Mouse (Mus musculus) intestine, embryonic 15.5 days (tissue): Measurements from ENCODE around the gene Htatip2. TPM values are rescaled to one million over a fixed set of nuclear protein-coding genes. Genes with fewer than 3 reads are reported as not detected.

ENCODE experiments used
- ATAC-seq: fragments of 200-750 bp; cut with Nextera tagmentation; 2 replicates; pipeline ENCODE4 v1.8.0; 2017; ENCODE audit warnings: moderate TSS enrichment, moderate library complexity
- H3K27ac ChIP-seq: fragments of 300-500 bp; sonication (generic); 2 replicates; pipeline ENCODE4 v1.5.1; 2015; ENCODE audit warnings: mild to moderate bottlenecking, inconsistent platforms
- H3K27me3 ChIP-seq: fragments of 300-500 bp; sonication (generic); replicated peaks from 2 replicates; pipeline ENCODE4 v1.6.1; 2015; ENCODE audit warnings: inconsistent platforms
- H3K36me3 ChIP-seq: fragments of 300-500 bp; sonication (generic); 2 replicates; pipeline ENCODE4 v1.6.1; 2015; ENCODE audit warnings: inconsistent platforms
- H3K4me1 ChIP-seq: fragments of 300-500 bp; sonication (generic); replicated peaks from 2 replicates; pipeline ENCODE4 v1.6.1; 2015; ENCODE audit warnings: inconsistent platforms
- H3K4me2 ChIP-seq: fragments of 300-500 bp; sonication (generic); replicated peaks from 2 replicates; pipeline ENCODE4 v1.6.1; 2015; ENCODE audit warnings: mild to moderate bottlenecking, inconsistent platforms
- H3K4me3 ChIP-seq: fragments of 300-500 bp; sonication (generic); replicated peaks from 2 replicates; pipeline ENCODE4 v1.5.1; 2015; ENCODE audit warnings: inconsistent platforms
- H3K9ac ChIP-seq: fragments of 300-500 bp; sonication (generic); 2 replicates; pipeline ENCODE4 v1.6.1; 2015; ENCODE audit warnings: inconsistent platforms
- H3K9me3 ChIP-seq: fragments of 300-500 bp; sonication (generic); 2 replicates; pipeline ENCODE4 v1.6.1; 2016; ENCODE audit warnings: inconsistent platforms
- WGBS: fragments of 180-500 bp; shearing (Covaris S2); methylation state at CpG from one replicate; pipeline ENCODE4 v1.1.7; 2015; 5-methylcytosine and 5-hydroxymethylcytosine counted together
- polyA plus RNA-seq: library from polyadenylated mRNA; unstranded; fragments of >200 nt; fragmentation: Nextera tagmentation; extraction: Ambion mirVana; gene quantifications from 2 replicates; pipeline ENCODE4 v1.2.1, GENCODE M21; 2015

The Htatip2 gene
- polyA plus RNA-seq, 1 experiment from 2014 or later: 21.8 TPM

DNA sequence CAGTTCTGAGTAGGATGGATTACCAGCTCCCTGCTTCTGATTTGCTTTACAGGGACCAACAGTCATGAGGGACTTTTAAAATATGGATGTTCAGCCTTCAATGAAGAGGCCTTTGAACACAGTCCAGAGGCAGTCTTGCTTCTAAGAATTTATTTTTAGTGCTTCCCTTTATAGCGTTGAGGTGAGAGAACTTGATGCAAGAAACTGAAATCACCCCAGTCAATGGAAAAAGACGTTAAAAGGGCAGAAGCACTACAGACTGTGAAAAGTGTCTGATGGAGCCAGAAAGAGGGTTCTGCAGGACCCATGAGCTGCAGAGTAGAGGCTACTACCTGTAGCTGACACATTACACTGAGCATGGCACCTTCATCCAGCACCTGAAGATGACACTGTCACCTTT lies 63.1 kb downstream of the Htatip2 start:
- Histone ChIP-seq H3K4me1 (no peaks in the 10 kb centered on the region), H3K27me3 (no peaks in the 10 kb centered on the region), H3K36me3 (no peaks in the 10 kb centered on the region), H3K4me3 (no peak overlapping the region), H3K9ac (no peak overlapping the region), H3K27ac (no peak overlapping the region), H3K9me3 (no peaks in the 10 kb centered on the region), H3K4me2 (no peak overlapping the region)
- no peak for ATAC-seq
- WGBS: 77% methylated on average over 2 of the region's 2 CpGs

Other genes with a start within 250 kb of the Htatip2 start
- not detected in 2 replicates for gene Dbx1, start 122.3 kb upstream of the Htatip2 start, polyA plus RNA-seq
- 51.2 and 52.5 TPM in 2 replicates for gene Prmt3, start 19.2 kb downstream of the Htatip2 start, polyA plus RNA-seq
- gene Slc6a5, start 151.0 kb downstream of the Htatip2 start, polyA plus RNA-seq: not detected in 2 replicates
- gene Nell1, start 215.7 kb downstream of the Htatip2 start, polyA plus RNA-seq: 4.0 and 4.3 TPM in 2 replicates